Mouse (Mus musculus): ENCODE results near the gene Nrgn.

Gene Nrgn

DNA sequence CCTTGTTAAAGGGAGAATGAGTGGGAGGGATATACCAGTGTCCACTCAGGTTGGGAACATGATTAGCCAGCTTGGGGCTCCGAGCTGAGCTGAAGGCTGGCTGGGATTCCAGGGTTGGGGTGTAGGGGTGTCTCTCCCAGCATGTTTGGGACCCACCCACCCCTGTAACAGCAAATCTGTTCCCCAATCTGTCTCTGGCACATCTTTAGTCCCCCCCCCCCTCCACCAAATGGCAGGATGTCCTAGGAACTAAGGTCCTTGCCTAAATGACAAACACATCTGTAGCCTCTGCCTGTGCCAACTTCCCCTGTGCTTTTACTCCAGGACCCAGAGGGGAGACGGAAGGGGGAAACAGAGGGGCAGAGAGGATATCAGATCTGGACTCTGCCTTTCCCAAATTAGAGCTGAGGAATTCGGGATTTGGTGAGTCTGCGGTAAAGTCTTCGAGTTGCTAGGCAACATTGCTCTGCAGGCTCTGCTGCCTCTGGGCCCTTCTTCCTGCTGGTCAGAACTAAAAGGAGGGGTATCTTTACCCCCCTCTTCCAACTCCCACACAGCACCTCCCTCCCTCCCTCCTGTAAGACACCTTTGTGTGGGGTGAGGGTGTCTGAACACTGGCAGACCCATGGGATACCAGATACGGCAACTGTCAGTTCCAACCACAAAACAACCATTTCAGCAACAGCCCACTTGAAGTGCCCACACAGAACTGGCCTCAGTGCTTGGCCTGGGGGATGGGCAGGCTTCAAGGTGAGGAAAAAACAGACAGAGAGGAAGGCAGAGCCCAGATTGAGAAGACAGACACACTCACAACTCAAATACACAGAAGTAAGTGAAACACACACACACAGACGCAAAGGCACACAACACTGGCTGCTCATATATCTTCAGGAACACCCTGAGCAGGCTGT is 2.4 kb upstream of the Nrgn start, which contains the start of gene Siae:
Gene Siae, plus strand, starts transcription at position 861 of the 911 bp plus-strand sequence.
- DNase-seq (ENCODE audit: low spot score in 2 of 2): peak in 1 of 2 experiments; percentile 72

DNA sequence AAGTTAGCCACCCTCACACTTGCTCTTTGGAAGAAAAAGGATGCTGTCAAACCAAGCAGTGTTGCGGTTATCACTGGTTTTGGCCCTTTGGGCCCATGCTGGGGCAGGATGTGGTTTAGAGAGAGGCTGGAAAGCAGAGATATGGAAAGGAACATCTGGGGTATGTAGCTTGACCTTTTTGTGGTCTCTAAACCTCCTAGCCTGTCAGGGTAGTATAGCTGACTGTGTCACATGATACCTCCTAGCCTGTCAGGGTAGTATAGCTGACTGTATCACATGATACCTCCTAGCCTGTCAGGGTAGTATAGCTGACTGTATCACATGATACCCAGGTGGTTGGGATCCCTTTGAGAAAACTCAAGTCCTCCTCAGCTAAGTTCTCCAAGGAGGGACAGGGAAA is 1.6 kb upstream of the Nrgn start:
- DNase-seq (ENCODE audit: low spot score in 2 of 2): no peak

DNA sequence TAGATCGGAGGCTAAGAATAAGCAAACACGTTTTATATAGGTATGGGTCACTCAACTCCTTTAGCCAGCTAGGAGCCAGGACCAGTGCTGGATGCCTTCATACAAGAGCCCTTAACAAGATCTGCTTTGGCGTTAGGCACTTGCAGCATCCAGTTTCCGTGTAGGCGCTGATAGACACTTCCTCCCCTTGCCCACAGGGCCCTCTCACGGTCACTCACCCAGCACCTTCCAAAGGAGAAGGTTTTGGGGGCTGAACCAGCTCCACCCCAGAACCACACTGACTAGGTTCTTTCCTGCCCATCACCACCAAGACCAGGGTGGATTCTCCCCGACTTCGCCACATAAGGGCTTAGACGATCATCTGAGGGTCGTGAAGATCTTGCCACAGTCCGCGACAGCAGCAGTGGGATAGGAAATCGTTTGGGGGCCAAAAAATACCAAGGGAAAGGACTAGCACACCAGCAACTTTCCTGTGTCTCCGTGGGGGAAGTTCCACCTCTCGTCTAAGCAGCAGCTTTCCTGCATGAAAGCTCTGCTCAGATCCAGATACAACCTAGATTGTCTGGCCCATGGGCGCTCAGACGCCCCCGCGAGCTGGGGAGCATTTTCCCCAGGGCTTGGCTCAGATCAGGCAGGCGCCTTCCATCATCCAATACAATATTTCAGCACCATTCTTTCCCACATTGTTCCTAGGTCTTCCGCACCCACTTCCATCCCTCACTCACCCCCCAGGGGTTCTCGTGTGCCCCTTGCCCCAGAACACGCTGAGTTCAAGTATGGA is 763 bp downstream of the Nrgn start:
- DNase-seq (ENCODE audit: low spot score in 2 of 2): no peak

DNA sequence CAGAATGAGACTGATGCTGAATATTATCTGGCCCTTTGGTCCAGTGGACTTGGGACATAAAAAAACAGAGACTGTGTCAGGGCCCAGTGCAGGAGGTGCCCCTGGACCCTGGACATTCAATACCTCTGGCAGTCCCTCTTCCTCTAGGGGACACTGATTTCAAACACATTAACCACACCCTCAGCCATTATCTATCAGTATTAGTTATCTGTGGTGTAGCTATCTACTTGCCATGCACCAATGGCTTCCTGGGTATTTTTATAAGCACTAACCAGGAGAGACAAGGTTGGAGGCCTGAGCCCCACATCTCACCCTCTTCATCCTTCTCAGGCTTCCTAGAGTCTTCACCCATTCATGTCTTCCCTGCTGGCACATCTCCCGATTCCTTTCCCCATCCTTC is 2.3 kb downstream of the Nrgn start:
- DNase-seq (ENCODE audit: low spot score in 2 of 2): no peak

DNA sequence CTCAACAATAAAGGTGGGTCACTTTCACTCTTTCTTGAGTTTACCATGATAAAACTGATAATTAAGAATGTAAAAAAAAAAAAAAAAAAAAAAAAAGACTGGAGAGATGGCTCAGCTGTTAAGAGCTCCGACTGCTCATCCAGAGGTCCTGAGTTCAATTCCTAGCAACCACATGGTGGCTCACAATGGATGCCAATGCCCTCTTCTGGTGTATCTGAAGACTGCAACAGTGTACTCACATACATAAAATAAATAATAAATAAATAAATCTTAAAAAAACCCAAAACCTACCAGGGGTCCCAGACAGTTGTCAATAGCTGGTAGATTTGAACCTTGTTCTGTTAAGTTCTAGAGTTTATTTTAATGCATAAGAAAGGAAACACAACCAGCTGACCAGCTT is 5.8 kb downstream of the Nrgn start:
- no peak for DNase-seq (ENCODE audit: low spot score in 2 of 2)

DNA sequence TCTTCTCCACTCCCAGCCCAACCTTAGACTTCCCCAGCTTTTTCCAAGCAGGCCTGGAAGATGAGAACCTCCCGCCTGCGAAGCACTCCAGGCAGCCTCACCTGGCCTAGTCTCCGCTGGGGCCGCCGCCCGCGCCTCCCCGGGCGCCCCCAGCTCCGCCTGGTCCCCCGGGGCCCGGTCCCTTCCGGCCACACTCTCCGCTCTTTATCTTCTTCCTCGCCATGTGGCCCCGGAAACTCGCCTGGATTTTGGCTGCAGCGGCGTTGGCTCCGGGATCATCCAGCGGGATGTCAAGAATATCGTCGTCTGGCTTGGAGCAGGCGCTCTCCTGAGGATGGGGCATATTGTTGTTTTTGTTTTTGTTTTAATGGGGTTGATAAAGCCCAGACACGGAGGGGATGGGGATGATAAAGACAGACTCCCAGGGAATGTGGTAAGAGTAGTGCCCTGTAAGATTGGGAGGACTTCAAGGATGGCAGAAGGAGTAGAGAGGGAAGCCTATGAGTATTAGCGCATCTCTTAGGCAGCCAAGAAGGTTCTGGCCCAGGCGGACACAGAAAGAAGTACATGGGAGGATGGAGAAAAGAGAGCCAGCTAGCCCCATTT is 6.8 kb downstream of the Nrgn start:
- DNase-seq (ENCODE audit: low spot score in 2 of 2): no peak

DNA sequence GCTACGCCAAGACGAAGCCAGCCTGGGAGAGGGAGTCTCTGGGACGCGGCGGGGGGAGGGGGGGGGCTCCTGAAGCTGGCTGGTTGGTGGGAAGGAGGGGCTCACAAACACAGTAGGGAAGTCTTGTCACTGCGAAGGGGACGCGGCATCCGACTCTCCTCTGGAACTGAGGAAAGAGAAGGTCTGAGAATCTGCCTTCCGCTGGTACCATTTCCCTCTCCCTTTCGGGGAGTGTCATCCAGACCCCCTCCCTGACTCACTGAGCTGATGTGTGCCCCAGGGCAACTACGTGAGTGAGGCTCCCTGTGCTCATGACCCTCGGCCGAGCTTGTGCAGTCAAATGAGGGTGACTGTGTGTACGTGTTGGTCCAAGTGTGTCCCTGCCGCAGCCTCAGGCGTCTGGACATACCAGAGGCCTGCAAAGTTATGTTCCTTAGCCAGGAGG is 7.5 kb downstream of the Nrgn start:
- no peak for DNase-seq (ENCODE audit: low spot score in 2 of 2)

DNA sequence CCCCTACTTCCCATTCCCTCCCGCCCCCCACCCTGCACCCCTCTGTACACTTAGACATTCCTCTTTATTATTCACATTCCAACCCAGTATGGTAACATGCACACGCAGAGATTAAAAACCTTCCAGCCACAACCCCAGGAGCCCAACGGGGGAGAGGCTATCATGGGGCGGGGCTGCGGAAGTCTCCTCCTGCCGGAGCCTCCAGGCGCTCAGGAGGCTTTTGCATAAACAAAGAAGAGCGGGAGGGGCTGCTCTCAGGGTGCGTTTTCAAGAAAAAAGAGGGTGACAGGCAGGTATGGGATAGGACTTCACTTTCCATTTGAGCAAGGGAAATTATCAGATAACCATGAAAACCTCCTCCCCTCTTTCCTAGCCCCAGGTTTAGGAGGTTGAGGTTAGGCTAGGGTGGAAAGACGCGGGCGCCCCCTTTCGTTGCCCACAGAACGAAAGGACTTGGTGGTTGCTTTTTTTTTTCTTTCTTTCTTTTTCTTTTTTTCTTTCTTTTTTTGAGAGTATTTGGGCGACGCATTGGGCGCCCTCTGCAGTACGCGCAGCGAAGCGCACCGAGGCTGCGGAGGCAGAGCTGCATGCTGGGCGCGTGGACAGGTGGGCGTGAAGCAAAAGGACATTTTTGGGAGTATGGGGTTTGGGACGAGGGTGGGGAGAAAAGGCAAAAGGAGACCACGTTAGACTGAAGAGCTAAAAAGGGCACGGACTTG is 8.1 kb downstream of the Nrgn start:
- DNase-seq (ENCODE audit: low spot score in 2 of 2): peak; percentile 78

DNA sequence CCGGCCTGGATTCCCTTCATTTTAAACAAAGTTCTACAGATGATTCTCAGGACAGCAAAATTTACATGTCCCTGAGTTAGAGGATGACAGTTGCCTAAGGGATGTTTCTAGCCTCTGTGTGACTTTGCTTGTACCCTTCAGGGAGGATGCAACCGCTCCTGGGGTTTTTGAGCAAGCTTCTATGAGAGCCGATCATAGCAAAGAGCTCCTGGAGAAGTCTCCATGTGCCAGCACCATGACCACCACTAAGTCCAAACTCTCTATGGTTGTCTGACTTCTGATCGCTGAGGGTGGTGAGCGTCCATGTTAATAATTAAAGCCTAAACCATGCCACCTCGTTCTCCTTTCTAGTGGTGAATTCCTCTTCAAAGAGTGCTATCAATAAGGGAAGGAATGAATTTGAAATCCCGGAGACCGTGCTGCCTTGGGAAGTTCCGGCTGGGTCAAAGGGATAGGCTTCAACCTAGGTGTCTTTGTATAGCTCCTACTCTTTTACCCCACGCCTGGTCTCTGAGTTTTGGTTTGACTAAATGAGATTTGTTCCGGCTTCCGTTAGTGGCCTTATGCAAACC is 8.7 kb downstream of the Nrgn start:
- DNase-seq (ENCODE audit: low spot score in 2 of 2): no peak

DNA sequence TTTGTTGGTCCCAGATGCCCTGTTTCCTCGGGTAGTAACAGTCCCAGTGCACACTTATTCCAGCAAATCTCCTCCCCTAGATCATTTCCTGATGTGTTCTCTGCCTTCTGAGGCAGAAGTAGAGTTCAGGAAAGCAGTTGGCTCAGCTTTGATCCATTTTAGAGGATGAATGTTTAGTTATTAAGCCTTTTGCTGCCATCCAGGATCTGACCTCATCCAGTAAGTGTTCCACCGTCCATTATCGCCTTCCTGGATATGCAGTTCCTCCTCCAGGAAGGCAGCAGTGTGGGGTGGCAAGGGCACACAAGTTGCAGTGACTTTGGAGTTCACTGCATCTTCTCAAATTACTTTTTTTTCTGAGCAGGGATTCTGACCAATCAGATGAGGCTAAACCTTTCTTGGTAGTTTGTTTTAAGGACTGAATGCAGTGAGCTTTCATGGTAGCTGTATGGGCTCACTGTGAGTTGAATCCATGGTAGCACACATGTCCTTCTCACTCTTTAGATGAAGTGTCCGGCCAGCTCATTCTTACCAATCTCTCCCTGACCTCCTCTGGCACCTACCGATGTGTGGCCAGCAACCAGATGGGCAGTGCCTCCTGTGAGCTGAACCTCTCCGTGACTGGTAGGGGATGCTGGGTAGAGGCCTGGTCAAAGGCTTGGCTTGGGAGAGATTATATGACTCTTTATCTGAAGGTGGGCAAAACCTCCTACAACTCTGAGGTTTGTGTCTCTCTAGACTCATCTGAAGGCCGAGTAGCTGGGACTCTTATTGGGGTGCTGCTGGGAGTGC is 10.7 kb downstream of the Nrgn start:
- no peak for DNase-seq (ENCODE audit: low spot score in 2 of 2)

DNA sequence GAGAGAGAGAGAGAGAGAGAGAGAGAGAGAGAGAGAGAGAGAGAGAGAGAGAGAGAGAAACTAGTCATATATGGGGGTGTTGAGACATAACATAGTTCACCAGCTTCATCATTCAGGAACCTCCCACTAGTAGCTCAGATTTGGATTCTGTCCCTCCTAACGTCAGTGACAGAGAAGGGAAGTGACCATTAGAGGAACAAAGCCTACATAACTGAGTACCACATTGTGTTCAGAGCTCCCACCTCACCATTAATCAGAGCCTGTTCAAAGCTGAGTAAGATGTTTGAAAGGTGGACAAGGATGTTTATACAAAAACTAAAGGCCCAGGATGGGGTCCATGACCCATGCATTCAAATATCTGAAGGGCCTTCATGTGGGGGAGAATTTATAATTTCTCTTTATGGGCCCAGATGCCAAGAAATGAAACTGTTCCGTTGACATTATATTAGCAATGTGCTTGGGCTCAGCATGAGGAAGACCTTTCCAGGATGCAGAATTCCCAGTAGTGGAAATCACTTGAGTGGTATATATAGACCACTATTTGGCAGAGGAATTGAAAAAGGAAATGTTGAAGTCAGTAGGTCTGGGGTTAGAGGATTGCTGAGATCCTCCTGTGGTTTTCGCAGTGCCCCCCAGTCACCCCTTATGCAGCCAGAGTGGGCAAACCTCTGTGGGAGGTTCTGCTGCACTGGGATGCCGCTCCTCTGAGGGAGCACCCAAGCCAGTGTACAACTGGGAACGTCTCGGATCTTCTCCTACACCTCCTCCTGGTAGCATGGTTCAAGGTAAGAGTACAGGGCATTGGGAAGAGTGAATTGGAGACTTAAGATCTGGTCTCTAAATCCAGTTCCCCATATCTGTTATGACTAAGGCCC is 11.8 kb downstream of the Nrgn start:
- DNase-seq (ENCODE audit: low spot score in 2 of 2): no peak

DNA sequence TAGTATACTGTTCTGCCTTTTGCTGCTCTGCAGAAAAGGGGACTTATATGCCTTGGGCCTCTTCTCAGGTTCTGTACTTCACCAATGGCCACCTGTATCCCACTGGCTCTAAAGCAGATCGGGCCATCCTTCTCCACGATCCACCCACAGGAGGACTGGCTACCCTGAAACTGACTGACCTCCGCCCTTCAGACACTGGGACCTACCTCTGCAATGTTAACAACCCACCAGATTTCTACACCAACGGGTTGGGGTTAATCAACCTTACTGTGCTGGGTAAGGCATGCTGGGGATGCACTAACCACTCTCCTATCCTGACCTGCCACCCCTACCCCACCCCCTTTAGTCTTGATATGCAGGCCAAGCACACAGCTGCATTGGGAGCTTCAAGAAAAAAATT is 12.5 kb downstream of the Nrgn start:
- no peak for DNase-seq (ENCODE audit: low spot score in 2 of 2)

DNA sequence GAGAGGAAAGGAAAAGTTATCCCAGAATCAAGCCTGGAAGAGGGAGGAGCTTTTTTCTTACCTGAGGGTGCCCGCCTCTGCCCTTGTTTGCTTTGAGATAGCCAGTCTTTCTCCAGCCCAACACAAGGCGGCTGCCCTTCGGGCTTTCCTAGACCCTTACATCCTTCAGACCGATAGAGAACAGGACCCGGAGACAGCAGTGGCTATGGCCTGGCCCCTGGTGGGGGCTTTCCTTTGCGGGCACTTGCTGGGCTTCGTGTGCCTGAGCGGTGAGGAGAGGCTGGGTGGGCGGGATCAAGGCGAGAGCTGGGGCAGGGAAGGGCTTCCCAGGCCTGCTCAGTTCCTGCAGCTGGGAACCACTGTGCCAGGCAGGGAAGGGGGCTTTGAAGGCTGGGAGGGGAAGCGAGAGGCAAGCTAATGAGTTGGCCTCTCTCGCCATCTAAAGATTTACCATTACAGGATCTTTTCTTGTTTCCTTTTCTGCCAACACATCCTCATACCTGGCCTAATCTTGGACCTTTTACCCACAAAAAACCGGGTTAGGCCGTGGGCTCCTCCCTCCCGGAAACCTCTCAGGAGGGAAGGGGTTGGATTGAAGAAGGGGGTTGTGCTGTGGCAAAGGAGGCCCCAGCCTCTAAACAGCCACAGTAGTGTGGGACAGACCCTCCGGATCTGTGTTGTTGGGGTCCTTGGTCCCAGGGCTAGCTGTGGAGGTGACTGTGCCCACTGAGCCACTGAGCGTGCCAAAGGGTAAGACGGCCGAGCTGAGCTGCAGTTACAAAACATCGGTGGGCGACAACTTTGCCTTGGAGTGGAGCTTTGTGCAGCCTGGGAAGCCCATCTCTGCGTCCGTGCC is 13.3 kb downstream of the Nrgn start, which contains the start of gene Vsig2:
Gene Vsig2, plus strand, starts transcription at position 86 of the 856 bp plus-strand sequence.
- no peak for DNase-seq (ENCODE audit: low spot score in 2 of 2)

DNA sequence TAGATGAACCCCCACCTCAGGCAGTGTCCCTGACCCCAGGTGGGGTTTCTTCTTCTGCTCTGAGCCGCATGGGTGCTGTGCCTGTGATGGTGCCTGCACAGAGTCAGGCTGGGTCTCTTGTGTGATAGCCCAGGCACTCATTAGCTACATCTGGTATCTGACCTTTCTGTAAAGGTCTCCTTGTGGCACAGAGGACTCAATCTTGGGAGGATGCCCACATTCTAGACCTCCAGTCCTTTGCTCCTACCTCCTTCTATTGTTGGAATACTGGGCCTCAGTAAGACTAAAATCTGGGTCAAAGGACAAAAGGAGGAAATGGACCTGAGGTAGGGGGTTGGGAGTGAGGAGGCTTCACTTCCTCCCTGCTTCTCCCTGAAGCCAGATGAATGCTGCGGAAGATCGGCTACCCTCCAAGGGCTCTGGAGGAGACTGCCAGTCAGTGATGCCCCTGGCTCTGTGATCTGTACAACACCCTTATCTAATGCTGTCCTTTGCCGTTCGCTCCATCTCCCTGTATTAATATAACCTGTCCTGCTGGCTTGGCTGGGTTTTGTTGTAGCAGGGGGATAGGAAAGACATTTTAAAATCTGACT is 14.9 kb downstream of the Nrgn start:
- DNase-seq (ENCODE audit: low spot score in 2 of 2): no peak

DNA sequence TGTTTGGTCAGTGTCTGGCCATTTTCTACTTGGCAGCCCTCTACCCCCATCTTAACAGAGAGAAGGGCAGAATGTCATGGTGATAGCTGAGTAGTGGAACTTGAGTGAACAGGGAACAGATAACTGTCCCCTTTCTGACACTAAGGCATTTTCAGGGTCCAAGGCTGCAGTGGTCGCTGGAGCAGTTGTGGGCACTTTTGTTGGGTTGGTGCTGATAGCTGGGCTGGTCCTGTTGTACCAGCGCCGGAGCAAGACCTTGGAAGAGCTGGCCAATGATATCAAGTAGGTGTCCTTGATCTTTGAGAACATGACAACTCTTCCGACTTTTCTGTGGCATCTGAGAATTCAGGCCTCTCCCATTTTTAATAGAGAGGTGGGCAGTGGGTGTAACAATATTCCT is 15.9 kb downstream of the Nrgn start:
- no peak for DNase-seq (ENCODE audit: low spot score in 2 of 2)

DNA sequence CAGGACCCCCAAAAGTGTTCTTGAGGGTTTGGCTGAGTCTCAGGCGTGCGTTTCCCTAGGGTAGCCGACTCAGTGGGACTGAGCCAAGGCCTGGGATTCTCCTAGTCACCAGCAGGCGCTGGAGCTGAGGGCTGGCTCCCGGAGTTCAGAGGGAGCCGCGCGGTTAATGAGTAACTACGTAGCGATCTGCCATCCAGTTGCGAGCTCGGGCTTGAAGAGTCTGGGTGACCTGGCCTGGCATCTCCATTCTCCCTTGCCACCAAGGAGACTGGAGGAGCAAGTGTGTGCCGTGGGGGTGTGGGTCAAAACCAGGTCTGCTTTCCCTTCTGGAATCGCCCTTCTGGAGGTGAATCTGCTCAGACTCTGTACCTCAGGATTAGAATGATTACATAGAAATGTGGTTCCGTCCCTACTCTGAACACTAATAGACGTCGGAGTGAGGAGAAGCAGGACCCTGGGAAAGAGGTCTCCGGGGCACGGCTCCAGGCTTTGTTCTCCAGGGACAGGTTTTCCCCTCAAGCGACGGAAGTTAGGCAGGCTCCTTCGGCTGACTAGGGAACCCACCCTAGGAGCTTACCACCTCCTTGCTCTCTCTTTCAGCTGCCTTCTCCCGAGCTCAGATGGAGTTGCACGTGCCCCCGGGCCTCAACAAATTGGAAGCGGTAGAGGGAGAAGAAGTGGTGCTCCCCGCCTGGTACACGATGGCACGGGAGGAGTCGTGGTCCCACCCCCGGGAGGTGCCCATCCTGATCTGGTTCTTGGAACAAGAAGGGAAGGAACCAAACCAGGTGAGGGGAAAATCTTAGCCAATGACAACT is 21.6 kb downstream of the Nrgn start:
- DNase-seq (ENCODE audit: low spot score in 2 of 2): no peak

Measured in frontal cortex, postnatal 36 days (tissue).